Mouse (Mus musculus): Measurements from ENCODE around the gene Ccdc12. TPM values are rescaled to one million over a fixed set of nuclear protein-coding genes. Genes with fewer than 3 reads are reported as not detected.

Gene Ccdc12
- total RNA-seq, 2 experiments from 2014 or later = 50.2 to 66.0 TPM

- H3K4me3 ChIP-seq = no peak overlapping the region
- no peak for TF ChIP-seq CTCF (conservative IDR thresholded peaks at IDR 0.05)
- peak overlapping the region; percentile 78; the same call in 1 of the 2 replicates for H3K27ac ChIP-seq
- DNase-seq (ENCODE audit: low spot score in 2 of 2) = no peak
Measured at GRCm38 (mm10) chr9:110685187-110685586, 28.9 kb downstream of the Ccdc12 start.

DNA sequence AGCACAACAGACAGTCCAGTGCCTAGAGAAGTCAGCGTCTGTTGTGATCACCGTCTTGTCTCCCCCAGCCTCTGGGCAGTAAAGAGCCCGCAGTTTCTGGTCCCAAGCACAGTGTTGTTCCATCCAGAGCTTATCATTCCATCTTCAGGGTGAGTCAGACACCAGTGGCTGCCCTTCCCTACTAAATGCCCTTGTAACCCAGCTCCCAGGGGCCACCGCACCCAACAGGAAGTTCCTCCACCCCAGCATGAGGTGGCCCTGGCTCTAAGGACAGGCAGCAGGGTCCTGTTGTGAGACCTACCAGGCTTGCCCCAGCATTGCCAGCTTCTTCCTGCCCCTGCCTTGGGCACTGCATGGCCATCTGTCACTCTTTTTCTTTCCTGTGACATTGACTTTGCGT, 29.3 kb downstream of the Ccdc12 start:
- no peak for DNase-seq (ENCODE audit: low spot score in 2 of 2)
- no peak overlapping the region for H3K27ac ChIP-seq
- no peak overlapping the region for H3K4me3 ChIP-seq
- TF ChIP-seq CTCF (conservative IDR thresholded peaks at IDR 0.05) = no peak

- Histone ChIP-seq H3K4me3 (no peak overlapping the region), H3K27ac (no peak overlapping the region)
- no peak for TF ChIP-seq CTCF (conservative IDR thresholded peaks at IDR 0.05)
- DNase-seq (ENCODE audit: low spot score in 2 of 2) = no peak
Measured at GRCm38 (mm10) chr9:110686472-110686871, 30.2 kb downstream of the Ccdc12 start.

- H3K4me3 ChIP-seq = no peak overlapping the region
- no peak overlapping the region for H3K27ac ChIP-seq
- 0 out of 2 replicates have a peak, but pooled peaks have one; percentile 19 for TF ChIP-seq CTCF (conservative IDR thresholded peaks at IDR 0.05)
- DNase-seq (ENCODE audit: low spot score in 2 of 2) = no peak
Measured at GRCm38 (mm10) chr9:110687061-110687460, 30.8 kb downstream of the Ccdc12 start.

DNA sequence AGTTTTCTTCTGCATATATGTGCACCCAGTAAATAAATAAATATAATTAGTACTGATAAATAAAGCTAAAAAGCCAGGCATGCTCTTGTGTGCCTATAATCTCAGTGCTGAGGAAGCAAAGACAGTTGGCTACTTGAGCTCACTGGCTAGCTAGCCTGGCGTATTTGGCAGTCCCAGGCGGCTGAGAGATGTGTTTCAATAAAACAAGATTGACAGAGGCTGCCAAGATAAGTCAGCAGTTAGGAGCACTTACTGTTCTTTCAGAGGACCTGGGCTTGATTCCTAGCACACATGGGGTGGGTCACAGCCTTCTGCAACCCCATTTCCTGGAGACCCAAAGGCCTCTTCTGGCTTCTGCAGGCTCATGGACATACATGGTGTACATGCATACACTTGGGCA, 31.5 kb downstream of the Ccdc12 start:
- TF ChIP-seq CTCF (conservative IDR thresholded peaks at IDR 0.05) = no peak
- H3K4me3 ChIP-seq = no peak overlapping the region
- no peak for DNase-seq (ENCODE audit: low spot score in 2 of 2)
- no peak overlapping the region for H3K27ac ChIP-seq

GRCm38 (mm10) chr9:110689261-110689779, 33.0 kb downstream of the Ccdc12 start:
- Histone ChIP-seq H3K4me3 (no peak overlapping the region), H3K27ac (no peak overlapping the region; the same call in 1 of the 2 replicates)
- DNase-seq (ENCODE audit: low spot score in 2 of 2) = no peak
- TF ChIP-seq CTCF (conservative IDR thresholded peaks at IDR 0.05) = no peak

DNA sequence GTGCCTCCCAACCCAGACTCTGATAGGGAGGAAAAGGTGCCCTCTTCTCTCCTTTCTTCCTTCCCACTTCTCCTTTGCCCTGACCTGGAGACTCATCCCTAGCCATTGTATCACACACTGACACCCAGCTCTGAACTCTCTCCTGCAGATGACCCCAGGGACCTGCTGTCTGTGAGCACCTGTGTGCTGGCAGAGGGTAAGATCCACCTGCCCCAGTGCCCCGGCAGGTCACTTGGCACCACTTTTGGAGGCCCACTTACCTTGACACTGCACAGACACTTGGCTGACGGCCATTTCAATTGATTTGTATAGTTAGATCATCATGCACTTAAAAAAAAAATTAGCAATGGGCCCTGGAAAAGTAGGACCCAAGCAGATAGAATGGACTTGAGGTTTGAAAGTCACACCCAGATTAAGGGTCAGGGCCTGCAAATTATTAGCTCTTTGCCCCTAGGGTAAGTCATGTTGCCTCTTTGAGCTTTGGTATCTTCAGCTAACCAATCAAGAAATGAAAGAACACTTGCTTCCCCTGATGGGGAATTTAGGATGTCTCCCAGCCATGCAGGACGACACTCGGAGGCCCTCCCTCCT, 39.0 kb downstream of the Ccdc12 start:
- no peak for DNase-seq (ENCODE audit: low spot score in 2 of 2)
- no peak for TF ChIP-seq CTCF (conservative IDR thresholded peaks at IDR 0.05)
- Histone ChIP-seq H3K4me3 (no peak overlapping the region), H3K27ac (no peak overlapping the region)

GRCm38 (mm10) chr9:110696427-110696826, 40.1 kb downstream of the Ccdc12 start:
- H3K27ac ChIP-seq = no peak overlapping the region
- no peak overlapping the region for H3K4me3 ChIP-seq
- DNase-seq (ENCODE audit: low spot score in 2 of 2) = no peak
- no peak for TF ChIP-seq CTCF (conservative IDR thresholded peaks at IDR 0.05)

- DNase-seq (ENCODE audit: low spot score in 2 of 2) = no peak
- TF ChIP-seq CTCF (conservative IDR thresholded peaks at IDR 0.05) = no peak
- H3K27ac ChIP-seq = 0 out of 2 replicates have a peak overlapping the region, but pooled peaks have one; percentile 10
- H3K4me3 ChIP-seq = no peak overlapping the region
Measured at GRCm38 (mm10) chr9:110697465-110697864, 41.2 kb downstream of the Ccdc12 start.

- no peak for TF ChIP-seq CTCF (conservative IDR thresholded peaks at IDR 0.05)
- Histone ChIP-seq H3K27ac (no peak overlapping the region), H3K4me3 (no peak overlapping the region)
- DNase-seq (ENCODE audit: low spot score in 2 of 2) = no peak
Measured at GRCm38 (mm10) chr9:110699574-110699973, 43.3 kb downstream of the Ccdc12 start.

DNA sequence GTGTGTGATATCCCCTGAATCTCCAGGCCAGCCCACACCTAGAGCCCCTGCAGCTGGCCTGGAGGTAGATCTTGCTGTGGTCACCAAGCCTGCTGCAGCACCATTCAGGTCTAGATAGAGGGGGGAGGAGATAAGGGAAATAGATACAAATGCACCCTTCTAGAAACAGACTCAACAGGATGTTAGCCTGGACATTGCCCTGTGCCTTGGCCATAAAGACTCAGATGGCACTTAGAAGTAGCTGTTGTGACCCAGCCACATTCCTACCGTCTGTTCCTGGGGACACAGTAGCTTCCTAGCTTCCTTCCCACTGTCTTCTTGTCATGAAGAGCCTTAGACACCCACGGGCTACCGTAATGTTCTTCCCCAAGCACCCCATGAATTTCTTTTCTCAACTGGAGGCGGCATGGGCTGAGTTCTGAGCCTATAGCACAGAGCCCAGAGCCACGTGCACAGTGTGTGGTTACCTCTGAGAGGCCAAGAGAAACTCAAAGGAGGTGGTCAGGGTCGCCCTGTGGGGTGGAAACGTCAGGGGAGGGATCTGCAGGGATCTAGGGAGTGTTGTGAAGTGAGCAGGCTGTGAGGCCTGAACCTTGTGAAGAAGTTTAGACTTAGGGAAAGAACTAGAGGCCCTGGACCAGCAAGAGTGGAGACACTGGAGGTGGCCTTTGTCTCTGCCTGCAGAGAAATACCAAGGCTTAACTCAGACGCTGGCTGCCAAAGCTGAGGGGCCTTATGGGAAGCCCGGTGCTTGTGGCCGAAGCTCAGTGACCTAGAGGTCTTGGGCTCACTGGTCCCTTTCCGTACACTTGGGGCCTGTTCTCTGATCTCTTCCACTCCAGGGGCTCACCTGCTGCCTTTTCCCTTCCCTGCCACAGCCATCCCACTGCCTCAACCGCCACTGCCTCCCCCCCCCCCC, 45.1 kb downstream of the Ccdc12 start:
- Histone ChIP-seq H3K27ac (no peak overlapping the region), H3K4me3 (no peak overlapping the region)
- TF ChIP-seq CTCF (conservative IDR thresholded peaks at IDR 0.05) = no peak
- DNase-seq (ENCODE audit: low spot score in 2 of 2) = no peak

GRCm38 (mm10) chr9:110702848-110703247, 46.5 kb downstream of the Ccdc12 start:
- DNase-seq (ENCODE audit: low spot score in 2 of 2) = no peak
- no peak for TF ChIP-seq CTCF (conservative IDR thresholded peaks at IDR 0.05)

GRCm38 (mm10) chr9:110703951-110704350, 47.6 kb downstream of the Ccdc12 start:
- Histone ChIP-seq H3K27ac (no peak overlapping the region), H3K4me3 (no peak overlapping the region)
- DNase-seq (ENCODE audit: low spot score in 2 of 2) = no peak
- no peak for TF ChIP-seq CTCF (conservative IDR thresholded peaks at IDR 0.05)

More at GRCm38 (mm10) chr9:110702848-110703247, 46.5 kb downstream of the Ccdc12 start:
- no peak overlapping the region for H3K4me3 ChIP-seq
- H3K27ac ChIP-seq = peak overlapping the region; percentile 33; the same call in 1 of the 2 replicates
